In genomic region chr5:112208321-112208720, GRCm38 (mm10) we compare ENCODE assay signal across 19 mouse cellular contexts. TPM values are rescaled to one million over a fixed set of nuclear protein-coding genes. Genes with fewer than 3 reads are reported as not detected.
"Had no signal": no experiment of that assay in that cellular context is flagged by ENCODE, and none has a peak within 500 bp of the region (broad histone marks: within the 10 kb centered on the region; RNA-seq: fewer than 3 reads in every experiment).

No protein-coding gene starts in this region.

- H3K9ac ChIP-seq: limb, embryonic 12.5 days; limb, embryonic 15.5 days; liver, embryonic 14.5 days; liver, postnatal 0 days; lung, embryonic 14.5 days; stomach, embryonic 15.5 days had no signal

- H3K27me3 ChIP-seq: stomach, embryonic 15.5 days had no signal

- H3K27ac ChIP-seq: limb, embryonic 12.5 days; limb, embryonic 15.5 days; liver, embryonic 14.5 days; macrophage; stomach, embryonic 15.5 days had no signal

- DNase-seq: kidney, adult 9 months; kidney, postnatal 14 days; left cerebral cortex, postnatal 4 days; liver, postnatal 0 days; lung, embryonic 14.5 days; midbrain, embryonic 14.5 days; right cerebral cortex, postnatal 25 days; spleen, adult 18-20 months; thymus, adult 2 months; thymus, postnatal 25 days had no signal

- H3K36me3 ChIP-seq: limb, embryonic 12.5 days; limb, embryonic 15.5 days; stomach, embryonic 15.5 days had no signal

- ATAC-seq: liver, postnatal 0 days; lung, postnatal 0 days had no signal

- H3K4me1 ChIP-seq: stomach, embryonic 15.5 days had no signal

- H3K9me3 ChIP-seq: limb, embryonic 12.5 days; limb, embryonic 15.5 days; stomach, embryonic 15.5 days had no signal

- H3K4me2 ChIP-seq: limb, embryonic 12.5 days; limb, embryonic 15.5 days; liver, embryonic 11.5 days; lung, embryonic 14.5 days; midbrain, embryonic 11.5 days; stomach, embryonic 15.5 days had no signal

- H3K4me3 ChIP-seq: limb, embryonic 12.5 days; limb, embryonic 15.5 days; megakaryocyte, embryonic 14.5 days; stomach, embryonic 15.5 days had no signal

RNA-seq across cellular contexts. Expression of gene Crybb1, which starts 47.3 kb away (rescaled TPM):
- polyA plus RNA-seq: macrophage had no signal
